Mouse (Mus musculus) mouse trophoblast stem cell (cell line): ENCODE results near the gene Sacs.

Experiments used
- in situ Hi-C, 2 experiments: fragments of 300-500 bp; cut with MseI, MboI; formaldehyde crosslinking; loops; 2 replicates in 1 of 2; 3 replicates in 1 of 2; pipeline ENCODE4 v1.15.1; 2025

Sacs gene

DNA sequence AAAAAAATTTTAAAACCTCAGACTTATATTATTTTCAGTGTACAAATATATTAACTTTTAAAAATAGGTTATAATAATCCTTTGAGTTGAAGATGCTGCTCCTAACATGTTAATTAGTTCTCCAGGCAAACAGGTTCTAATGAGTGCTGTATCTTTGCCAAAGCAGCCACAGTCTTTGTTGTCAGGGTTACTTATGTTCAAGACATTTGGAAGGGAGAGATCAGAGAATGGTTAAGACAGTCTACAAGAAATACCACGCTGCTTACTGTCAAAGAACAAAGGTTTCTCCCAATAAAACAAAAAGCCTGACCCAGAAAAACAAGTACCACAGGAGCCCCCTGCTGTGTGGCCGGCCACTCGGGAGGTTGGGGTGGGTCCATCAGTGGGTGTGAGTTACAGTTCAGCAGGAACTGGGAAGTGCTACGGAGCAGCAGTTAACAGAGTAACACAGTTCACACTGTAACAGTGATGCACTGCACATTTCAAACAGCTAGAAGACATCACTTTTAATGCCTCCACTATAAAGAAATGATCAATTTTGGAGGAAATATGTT is 98.9 kb downstream of the Sacs start:
- in situ Hi-C loops, result no loop called here

DNA sequence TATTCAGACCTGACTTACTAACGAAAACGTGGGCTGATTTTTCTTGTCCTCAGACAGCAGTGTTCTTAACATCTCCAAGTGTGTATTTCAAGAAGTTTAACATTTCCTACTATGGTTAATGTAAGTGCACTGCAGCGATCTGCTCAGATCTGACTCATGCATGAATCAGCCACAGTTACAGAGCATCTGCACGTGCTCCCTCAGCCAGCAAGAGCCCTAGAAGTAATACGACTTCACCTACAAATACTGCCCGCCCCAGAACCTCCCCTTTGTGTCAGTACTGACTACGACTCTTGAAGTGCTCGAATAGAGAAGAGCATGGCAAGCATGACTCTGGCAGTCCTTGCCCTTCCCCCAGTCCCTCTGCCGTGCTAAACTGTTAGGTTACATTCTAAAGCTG is 100.5 kb downstream of the Sacs start:
- in situ Hi-C loops, result no loop called here

DNA sequence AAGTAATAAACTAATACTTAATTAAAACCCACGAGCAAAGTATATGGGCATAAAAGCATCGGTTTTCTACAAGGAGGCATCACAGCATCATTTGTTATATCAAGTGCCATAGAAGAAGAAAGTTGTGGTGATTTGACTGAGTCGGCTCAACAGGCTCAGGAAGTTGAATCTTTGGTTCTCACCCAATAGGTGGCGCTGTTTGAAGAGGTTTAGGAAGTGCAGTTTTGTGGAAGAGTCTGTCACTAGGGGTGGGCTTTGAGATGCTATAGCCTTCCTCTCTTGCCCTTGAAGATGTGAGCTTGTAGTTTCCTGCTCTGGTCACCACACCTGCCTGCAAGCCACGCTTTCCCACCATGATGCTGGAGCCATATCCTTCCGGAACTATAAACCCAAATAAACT is 104.4 kb downstream of the Sacs start:
- in situ Hi-C loops, result loop anchor here in 1 of 2 experiments (5.0 kb wide), 1 partner anchor 50 kb away; no protein-coding TSS in a partner anchor

DNA sequence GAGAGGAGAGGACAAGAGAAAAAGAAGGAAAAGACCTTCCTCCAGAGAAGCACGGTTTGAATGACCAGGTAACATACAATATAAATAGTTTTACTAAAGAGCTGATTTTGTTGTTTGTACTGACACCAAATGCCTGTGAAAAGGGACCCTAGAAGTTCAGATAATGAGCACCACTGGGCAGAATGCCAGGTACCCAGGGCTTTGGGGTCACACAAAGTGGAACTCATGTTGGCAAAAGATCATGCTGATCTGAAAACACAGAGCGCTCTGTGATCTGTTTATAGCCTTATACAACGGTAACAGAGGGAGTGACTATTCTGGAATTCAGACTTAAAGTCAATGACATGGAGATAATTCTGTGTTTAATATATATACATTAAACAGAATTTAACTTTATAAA is 108.2 kb downstream of the Sacs start:
- in situ Hi-C loops, result no loop called here

DNA sequence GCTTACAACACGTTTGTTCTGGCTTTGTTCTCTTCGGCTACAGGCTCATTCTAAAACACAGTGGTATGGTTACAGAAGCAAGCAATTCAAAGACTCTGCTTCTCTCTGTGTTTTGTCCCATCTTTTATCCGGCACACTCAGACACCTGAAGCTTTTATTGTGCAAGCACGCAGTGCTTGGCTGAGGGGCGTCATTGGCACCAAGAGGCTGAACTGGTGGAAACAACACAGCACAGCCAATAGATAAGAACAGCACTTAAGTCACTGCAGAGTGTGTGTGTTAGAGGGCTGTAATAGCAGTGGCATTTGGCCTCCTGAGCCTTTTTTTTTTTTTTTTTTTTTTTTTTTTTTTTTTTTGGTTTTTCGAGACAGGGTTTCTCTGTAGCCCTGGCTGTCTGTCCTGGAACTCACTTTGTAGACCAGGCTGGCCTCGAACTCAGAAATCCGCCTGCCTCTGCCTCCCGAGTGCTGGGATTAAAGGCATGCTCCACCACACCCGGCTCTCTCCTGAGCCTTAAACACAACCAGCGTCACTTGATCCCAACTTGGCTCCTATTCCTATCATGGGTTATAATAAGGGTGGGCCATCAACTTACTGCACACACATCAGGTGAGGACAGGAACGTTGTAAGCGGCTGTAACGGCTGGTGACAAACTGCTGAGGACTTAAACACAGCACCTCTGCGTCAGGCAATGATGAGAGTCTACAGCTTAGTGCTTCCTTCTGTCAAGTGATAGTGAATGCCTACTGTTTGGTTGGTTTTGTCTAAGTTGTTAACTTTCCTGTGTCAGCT is 114.5 kb downstream of the Sacs start:
- in situ Hi-C loops, result no loop called here

DNA sequence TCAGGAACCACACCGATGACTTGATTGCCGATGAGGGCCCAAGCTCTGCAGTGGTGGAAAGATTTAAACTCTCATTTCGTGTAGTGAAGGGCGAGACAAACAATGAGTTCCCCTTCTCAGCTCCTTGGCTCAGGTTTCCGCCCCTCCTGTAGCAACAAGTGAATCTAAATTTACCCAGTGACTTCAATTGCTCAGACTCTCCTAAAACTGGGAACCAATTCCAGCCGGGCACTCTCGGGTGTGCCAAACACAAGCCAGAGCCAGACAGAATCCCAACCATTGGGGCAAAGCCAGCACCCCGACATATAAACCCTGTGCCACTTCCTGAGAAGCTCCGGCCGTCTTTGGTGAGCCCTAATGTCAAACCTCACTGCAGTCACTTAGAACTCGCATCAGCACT is 120.1 kb downstream of the Sacs start, which contains the start of gene Sgcg:
TSS of gene Sgcg (minus strand) at position 139 of the 400 bp plus-strand sequence.
- in situ Hi-C loops, result no loop called here

DNA sequence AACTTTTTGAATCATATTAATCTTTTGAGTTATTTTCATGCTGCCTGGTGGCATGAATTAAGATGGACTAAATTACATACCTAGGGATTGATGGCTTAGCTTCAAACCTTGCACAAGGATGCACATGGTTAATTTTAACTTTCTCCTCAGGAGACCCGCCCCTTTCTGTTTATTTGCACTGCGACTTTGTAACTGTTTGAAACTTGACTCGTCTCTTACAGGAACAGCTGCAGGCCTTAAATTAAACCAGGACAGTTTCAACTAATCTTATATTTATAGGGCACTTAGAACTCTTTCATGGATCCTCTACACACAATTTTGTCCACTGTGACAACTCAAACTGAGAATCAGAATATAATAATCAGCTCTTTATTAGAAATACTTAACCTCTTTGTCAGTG is 120.8 kb downstream of the Sacs start:
- in situ Hi-C loops, result no loop called here

DNA sequence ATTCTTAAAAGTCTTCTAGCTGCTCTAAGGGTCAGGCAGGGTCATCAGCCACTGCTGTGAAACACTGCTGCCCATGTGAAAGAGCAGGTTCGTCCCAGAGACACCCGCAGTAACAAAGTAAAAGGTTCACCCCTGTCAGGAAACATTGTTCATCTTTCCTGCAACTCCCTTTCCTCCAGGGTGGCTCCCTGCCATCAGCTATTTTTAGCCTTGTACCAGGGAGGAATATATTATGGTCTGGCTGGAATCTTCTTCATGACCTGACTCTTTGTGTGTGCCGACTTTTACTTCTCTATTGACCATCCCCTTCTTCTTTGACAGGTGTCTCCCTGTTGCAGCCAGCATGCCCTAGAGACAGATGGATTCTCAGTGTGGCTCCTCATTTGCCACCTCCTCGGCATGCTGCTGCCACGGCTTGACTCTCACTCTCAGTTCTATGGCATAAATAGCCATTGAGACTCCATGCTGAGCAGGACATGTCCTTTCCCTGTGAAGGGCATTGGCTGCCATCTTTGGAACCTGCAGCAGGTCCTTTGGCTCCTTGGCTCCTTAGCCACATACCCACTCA is 129.7 kb downstream of the Sacs start:
- in situ Hi-C loops, result no loop called here

DNA sequence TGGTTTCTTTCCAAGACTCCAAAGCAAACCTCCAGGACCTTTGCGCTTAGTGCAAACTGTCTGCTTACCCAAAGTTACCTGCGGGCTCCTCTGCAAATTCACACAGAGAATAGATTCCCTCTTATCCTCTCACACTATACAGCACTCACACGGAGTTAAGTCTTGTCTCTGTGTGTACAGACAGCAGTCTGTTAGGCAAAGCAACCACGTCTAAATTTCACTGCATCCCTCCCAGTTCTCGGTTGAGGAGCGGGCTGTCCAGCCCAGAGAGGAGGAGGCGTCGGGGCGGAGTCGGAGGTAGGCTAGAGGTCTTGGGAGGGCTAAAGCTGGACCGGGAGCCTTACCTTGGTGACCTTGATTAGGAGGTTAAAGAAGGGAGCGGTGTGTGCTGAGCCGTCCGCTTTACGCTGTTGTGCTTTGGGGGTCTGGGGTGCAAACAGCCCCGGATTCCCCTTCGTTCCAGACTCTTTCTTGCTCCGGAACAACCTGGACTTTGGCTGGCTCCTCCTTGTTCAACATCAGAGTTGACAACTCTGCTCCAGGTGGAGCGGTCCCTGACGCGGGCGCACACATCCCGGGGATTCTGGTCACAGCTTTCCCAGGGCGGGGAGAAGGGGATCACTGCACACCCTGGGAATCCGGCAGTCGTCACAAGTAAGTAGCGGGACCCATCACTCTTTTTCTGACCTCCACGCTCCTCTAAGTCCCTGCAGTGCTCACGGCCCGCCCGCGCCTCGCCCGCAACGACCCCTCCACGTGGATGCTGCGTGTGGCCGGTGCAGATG is 136.3 kb downstream of the Sacs start:
- in situ Hi-C loops, result loop anchor here in 1 of 2 experiments (25.0 kb wide), 1 partner anchor 762 kb away; no protein-coding TSS in a partner anchor

DNA sequence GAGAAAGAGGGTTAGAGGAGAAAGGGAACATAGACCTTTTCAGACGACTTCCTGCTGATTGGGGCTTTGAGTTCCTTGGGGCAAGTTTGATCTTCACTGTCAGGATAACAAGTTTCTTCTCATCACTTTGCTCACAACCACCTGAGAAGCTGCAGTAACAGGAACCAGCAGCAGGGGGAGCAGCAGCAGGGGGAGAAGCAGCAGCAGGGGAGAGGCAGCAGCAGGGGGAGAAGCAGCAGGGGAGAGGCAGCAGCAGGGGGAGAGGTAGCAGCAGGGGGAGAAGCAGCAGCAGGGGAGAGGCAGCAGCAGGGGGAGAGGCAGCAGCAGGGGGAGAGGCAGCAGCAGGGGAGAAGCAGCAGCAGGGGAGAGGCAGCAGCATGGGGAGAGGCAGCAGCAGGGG is 139.0 kb downstream of the Sacs start:
- in situ Hi-C loops, result loop anchor here in 1 of 2 experiments (25.0 kb wide), 1 partner anchor 765 kb away; no protein-coding TSS in a partner anchor

DNA sequence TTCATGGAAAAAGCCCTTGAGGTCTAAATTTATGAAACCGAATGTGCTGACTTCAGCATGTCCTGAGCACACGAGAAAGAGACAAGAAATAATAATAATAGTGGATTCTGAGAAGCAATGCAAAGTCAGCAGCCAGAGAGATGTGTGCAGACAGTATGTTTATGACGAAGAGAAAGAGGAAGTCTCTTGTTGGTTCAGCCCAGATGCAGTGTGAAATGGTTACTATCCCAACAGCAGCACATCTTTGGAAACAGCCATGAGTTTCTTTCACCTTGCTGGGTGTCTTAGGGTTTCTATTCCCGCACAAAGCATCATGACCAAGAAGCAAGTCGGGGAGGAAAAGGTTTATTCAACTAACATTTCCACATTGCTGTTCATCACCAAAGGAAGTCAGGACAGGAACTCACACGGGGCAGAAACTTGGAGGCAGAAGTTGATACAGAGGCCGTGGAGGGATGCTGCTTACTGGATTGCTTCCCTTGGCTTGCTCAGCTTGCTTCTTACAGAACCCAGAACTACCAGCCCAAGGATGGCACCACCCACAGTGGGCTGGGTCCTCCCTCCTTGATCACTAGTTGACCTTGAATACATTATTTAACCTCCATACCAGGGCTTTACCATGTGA is 140.5 kb downstream of the Sacs start:
- in situ Hi-C loops, result loop anchor here in 1 of 2 experiments (25.0 kb wide), 1 partner anchor 766 kb away; no protein-coding TSS in a partner anchor

DNA sequence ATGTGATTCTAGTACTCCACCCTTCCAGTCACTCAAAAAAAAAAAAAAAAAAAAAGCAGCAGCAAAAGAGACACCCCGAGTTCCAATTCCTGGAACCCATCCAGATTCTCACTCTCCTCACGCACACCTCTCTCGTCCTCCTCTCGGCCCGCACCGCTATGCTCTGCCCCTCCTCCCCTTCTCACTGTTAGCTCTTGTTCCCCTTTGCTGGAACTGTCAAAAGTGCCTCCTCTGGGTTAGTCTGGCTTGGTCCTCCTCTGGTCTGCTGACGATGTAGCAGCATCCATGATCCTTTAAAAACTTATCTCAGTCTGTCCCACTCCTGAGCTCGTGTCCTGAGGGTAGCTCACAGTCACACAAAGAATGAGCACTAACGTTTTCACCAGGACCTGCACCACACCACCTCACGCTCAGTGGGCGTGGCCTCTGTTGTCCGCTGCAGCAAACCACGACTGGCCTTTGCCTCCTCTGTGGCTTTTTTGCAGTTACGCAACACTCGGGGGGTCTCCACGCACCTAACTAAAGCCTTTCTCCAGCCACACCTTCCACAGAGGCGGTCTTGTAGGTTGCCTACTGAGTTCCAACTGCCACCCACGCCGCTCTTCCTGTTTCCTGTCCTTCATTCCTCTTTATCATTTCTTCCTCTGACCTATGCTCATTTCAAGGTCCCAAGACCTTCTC is 150.5 kb downstream of the Sacs start:
- in situ Hi-C loops, result loop anchor here in 1 of 2 experiments (25.0 kb wide), 1 partner anchor 776 kb away; no protein-coding TSS in a partner anchor
